Mouse (Mus musculus) heart, adult 18-20 months (tissue): ENCODE results near the gene Pms2. TPM values are rescaled to one million over a fixed set of nuclear protein-coding genes. Genes with fewer than 3 reads are reported as not detected.

Experiments
- total RNA-seq, 2 experiments: library from RNA; stranded (reverse); gene quantifications; 2 replicates each; pipeline ENCODE4 v1.2.3; 2021

Pms2 gene
- total RNA-seq, 2 experiments from 2014 or later = 2.9 to 3.6 TPM

Other genes with a start within 250 kb of the Pms2 start
- 1 to 10 TPM; 5.1 to 5.3 TPM for gene Usp42, start 177.7 kb upstream of the Pms2 start, total RNA-seq
- gene Eif2ak1, start 92.2 kb upstream of the Pms2 start, total RNA-seq = 10 to 100 TPM; 17.1 to 21.2 TPM
- gene Ankrd61, start 12.3 kb upstream of the Pms2 start, total RNA-seq = not detected
- gene Aimp2, start 117 bp upstream of the Pms2 start, total RNA-seq = 10 to 100 TPM; 32.2 to 33.4 TPM
- not detected for gene Gm42421, start 18.2 kb downstream of the Pms2 start, total RNA-seq
- under 1 TPM; 0.22 to 0.90 TPM for gene Rsph10b, start 23.1 kb downstream of the Pms2 start, total RNA-seq
- gene Ccz1, start 104.9 kb downstream of the Pms2 start, total RNA-seq = 10 to 100 TPM; 25.1 to 28.1 TPM
- gene Ocm, start 116.7 kb downstream of the Pms2 start, total RNA-seq = not detected
- gene Lmtk2, start 190.5 kb downstream of the Pms2 start, total RNA-seq = 10 to 100 TPM; 29.7 to 31.3 TPM